Mouse (Mus musculus): ENCODE results near the gene Atp13a2.

Atp13a2 gene

DNA sequence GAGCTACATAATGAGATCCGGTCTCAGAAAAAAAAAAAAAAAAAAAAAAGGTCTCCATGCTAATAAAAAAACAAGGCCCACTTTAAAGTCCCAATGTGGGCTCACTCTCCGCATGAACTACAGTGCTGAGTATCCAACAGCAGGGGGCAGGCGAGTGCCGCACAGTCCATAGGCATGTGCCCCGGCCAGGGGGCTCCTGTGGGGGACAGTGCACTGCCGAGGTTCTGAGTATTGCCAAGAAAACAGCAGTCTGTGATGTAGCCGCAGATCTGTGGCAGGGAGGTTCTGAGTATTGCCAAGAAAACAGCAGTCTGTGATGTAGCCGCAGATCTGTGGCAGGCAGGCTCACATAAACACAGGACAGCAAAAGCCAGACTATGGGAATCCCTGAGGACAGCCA is 58.1 kb downstream of the Atp13a2 start:
- peak; percentile 68 to 73 for DNase-seq

DNA sequence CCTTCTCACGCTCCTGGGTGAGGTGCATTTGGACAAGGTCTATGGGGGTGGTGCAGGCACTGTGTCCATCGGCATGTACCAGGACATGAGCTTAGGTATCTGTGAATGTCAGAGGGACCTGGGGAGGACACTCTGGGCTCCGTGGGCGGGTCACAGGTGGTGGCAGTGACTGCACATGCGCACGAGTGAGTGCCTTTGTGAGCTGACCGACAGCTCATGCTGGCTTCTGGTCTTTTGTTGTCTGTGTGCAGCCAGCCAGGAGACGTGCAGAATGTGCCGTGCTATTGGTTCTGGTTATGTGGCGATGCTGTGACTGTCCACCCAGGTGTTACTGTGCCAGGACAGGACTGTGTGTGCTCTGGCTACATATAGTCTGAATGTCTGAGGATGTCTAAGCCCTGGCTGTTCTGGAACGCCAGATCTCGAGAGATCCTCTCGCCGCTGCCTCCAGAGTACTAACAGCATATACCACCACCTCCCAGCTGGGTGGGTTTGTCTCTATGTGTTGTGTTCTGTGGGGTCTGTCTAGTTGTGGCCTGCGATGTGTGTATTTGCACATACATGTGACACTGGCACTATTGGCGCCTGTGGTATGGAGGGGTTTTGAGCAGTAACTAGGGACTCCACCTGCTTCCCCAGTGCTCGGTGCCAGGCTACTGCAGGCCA is 62.3 kb downstream of the Atp13a2 start:
- no peak for DNase-seq

DNA sequence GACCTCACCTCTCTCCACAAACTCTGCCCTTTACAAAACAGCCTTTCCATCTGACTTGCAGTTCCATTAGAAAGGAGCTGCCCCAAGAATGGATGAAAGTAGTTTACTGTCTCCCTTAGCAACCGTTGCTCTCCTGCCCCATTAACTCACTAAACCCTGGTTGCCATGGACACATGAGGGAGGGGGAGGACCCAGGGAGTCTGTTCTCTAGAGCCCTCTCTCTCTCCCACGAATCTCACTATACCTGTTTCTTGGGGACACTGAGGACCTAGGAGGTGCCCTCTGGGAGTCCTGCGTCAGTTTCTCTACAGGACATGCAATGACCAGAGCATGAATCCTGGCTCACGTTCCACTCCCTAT is 62.8 kb downstream of the Atp13a2 start:
- peak; percentile 54 to 80 for DNase-seq

DNA sequence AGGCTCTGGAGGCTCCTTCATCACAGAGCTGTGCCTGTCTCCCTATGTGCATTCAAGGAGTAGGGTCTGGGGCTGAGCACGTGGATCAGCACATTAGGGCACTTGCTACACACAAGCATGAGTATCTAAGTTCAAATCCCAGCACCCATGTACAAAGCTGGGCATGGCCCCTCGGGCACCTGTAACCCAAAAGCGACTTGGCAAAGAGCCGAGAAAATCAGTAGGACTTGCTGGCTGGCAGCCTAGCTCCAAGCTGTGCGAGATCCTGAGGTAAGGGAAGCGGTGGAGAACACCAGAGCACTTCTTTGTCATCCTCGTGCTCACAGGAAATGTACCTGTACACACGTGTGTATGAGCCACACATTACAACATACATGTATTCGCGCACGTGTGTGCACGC is 65.8 kb downstream of the Atp13a2 start:
- peak; percentile 55 to 62 for DNase-seq

DNA sequence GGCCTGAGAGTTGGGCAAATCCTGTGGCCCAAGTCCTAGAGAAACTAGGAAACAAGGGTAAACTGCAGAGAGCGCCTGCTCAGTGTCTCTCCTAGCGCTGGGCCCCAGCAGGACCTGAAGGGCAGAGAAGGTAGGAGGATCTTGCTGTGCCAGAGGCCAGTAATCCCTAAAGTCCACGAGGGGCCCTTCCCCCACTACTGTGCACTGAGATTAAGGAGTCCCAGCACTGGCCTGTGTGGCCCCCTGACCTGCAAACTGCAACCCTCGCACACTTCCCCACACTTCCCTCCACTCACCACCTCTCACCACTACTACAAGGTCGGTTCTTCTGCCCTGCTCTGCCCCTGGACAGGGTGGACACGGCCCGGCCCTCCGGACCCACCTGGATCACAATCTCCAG is 66.5 kb downstream of the Atp13a2 start:
- DNase-seq, result peak; percentile 72 to 85

DNA sequence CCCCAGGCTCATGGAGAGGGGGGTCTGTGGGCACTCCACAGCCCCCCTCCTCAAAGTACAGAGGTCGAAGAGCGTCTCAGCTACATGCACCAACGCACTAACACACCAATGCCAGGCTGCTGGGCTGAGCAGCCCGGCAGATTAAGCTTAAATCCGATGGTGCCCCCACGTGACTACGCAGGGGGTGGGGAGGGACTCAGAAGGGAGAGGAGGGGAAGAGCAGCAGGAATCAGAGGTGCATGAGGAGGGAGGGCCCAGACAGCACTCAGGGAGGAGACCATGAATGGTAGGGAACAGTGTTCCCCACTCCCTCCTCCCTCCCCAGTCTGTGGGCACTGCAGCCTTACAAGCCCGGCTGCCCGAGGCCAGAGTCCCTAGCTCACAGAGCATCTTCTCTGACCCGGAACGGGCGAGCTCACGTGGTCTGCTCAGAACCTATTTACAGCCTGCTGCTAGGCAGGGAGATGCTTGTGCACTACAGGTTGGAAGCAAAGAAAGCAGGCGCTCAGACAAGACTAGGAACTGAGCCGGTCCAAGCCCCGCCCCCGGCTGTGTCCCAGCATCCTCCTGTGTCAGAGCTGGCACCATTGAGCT is 67.0 kb downstream of the Atp13a2 start:
- peak; percentile 93 to 98 for DNase-seq

All from kidney, postnatal 25 days (tissue).